Mouse (Mus musculus): ENCODE measurements around the gene Rsph6a. TPM values are rescaled to one million over a fixed set of nuclear protein-coding genes. Genes with fewer than 3 reads are reported as not detected.

Gene Rsph6a
- polyA plus RNA-seq, 1 experiment, result not detected

DNA sequence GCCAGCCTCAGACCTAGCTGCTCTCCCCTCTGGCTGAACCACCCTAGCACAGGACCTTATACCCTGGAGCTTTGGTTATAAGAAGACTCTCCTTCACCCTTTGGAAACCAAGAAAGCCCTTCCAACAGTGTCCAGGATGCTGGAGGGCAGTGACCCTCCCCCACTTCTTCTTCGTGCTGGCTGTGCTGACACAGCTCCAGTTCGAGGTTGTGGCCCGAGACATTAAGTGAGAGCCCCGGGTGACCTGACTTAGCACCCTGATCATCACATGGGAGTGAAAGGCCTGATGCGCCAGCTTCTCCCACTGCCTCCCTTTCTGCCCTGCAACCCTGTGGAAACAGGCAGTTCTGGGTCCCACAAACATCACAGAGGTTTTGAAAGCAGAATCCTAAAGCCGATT lies 31.0 kb downstream of the Rsph6a start:
- H3K4me3 ChIP-seq (ENCODE audit: insufficient read depth, low read length), result no peak overlapping the region; the same call in 1 of the 2 replicates
- TF ChIP-seq POLR2A (IDR thresholded peaks at IDR 0.05; ENCODE audit: borderline replicate concordance, low read depth, low read length) (no peak), CTCF (IDR thresholded peaks at IDR 0.05; ENCODE audit: low read depth, low read length) (no peak)
- no peak overlapping the region for H3K27ac ChIP-seq (ENCODE audit: insufficient read depth, low read depth, low read length)
- peaks cover 15% of the 10 kb centered on the region for H3K4me1 ChIP-seq (ENCODE audit: control insufficient read depth, insufficient read depth, low read length)

DNA sequence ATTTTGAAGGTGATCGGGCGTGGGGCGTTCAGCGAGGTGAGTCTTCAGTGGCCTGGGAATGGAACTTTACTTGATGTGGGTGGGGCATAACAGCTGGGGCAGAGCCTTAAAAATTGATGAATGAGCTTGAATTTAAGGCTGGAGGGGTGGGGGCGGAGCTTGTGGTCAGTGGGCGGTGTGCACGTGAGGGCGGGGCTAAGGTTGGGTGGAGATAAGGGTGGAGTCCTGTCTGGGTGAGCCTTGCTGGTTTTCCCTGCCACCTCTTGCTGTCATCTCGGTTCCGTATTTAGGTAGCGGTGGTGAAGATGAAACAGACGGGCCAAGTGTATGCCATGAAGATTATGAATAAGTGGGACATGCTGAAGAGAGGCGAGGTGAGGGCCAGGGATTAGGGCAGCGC lies 31.6 kb downstream of the Rsph6a start:
- TF ChIP-seq POLR2A (IDR thresholded peaks at IDR 0.05; ENCODE audit: borderline replicate concordance, low read depth, low read length) (no peak), CTCF (IDR thresholded peaks at IDR 0.05; ENCODE audit: low read depth, low read length) (no peak)
- no peak overlapping the region for H3K27ac ChIP-seq (ENCODE audit: insufficient read depth, low read depth, low read length)
- peaks cover 15% of the 10 kb centered on the region for H3K4me1 ChIP-seq (ENCODE audit: control insufficient read depth, insufficient read depth, low read length)
- H3K4me3 ChIP-seq (ENCODE audit: insufficient read depth, low read length), result no peak overlapping the region; the same call in 1 of the 2 replicates

GRCm38 (mm10) chr7:19086760-19087159 lies 32.3 kb downstream of the Rsph6a start:
- no peak overlapping the region for H3K4me3 ChIP-seq (ENCODE audit: insufficient read depth, low read length)
- H3K27ac ChIP-seq (ENCODE audit: insufficient read depth, low read depth, low read length), result no peak overlapping the region
- TF ChIP-seq POLR2A (IDR thresholded peaks at IDR 0.05; ENCODE audit: borderline replicate concordance, low read depth, low read length) (no peak), CTCF (IDR thresholded peaks at IDR 0.05; ENCODE audit: low read depth, low read length) (no peak)
- H3K4me1 ChIP-seq (ENCODE audit: control insufficient read depth, insufficient read depth, low read length), result peaks cover 15% of the 10 kb centered on the region

- peaks cover 14% of the 10 kb centered on the region for H3K4me1 ChIP-seq (ENCODE audit: control insufficient read depth, insufficient read depth, low read length)
- no peak overlapping the region for H3K4me3 ChIP-seq (ENCODE audit: insufficient read depth, low read length)
- H3K27ac ChIP-seq (ENCODE audit: insufficient read depth, low read depth, low read length), result no peak overlapping the region
- TF ChIP-seq CTCF (IDR thresholded peaks at IDR 0.05; ENCODE audit: low read depth, low read length) (peak; percentile 58; the same call in 1 of the 2 replicates), POLR2A (IDR thresholded peaks at IDR 0.05; ENCODE audit: borderline replicate concordance, low read depth, low read length) (no peak)
Observed at GRCm38 (mm10) chr7:19088813-19089212, 34.3 kb downstream of the Rsph6a start.

- Histone ChIP-seq H3K4me1 (ENCODE audit: control insufficient read depth, insufficient read depth, low read length) (no peaks in the 10 kb centered on the region), H3K27ac (ENCODE audit: insufficient read depth, low read depth, low read length) (no peak overlapping the region), H3K4me3 (ENCODE audit: insufficient read depth, low read length) (no peak overlapping the region)
- no peak for TF ChIP-seq POLR2A (IDR thresholded peaks at IDR 0.05; ENCODE audit: borderline replicate concordance, low read depth, low read length)
- TF ChIP-seq CTCF (IDR thresholded peaks at IDR 0.05; ENCODE audit: low read depth, low read length), result no peak
Observed at GRCm38 (mm10) chr7:19091913-19092312, 37.4 kb downstream of the Rsph6a start.

DNA sequence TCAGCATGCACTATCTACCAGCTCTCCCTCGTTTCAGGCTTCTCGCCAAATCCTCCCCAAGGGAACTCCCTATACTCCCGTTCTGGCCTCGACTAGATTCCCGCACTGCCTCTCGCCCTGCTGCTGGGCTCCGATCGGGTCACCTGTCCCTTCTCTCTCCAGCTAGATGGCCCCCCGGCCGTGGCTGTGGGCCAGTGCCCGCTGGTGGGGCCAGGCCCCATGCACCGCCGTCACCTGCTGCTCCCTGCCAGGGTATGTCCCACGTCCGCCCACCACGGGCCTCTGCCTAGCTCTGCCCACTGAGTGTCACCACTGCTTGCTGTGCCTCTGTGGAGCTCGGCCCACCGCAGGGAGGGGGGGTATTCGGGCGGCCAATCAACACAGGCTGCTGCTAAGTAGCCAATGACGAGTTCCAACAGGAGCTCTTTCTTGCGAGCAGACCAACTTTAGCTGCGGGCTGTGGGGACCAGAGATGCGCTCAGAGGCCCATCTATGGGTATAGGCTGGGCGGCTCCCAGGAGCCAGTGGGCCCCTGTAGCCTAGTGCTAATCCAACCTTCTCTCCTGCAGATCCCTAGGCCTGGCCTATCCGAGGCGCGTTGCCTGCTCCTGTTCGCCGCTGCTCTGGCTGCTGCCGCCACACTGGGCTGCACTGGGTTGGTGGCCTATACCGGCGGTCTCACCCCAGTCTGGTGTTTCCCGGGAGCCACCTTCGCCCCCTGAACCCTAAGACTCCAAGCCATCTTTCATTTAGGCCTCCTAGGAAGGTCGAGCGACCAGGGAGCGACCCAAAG lies 38.1 kb downstream of the Rsph6a start:
- H3K4me3 ChIP-seq (ENCODE audit: insufficient read depth, low read length), result no peak overlapping the region
- H3K4me1 ChIP-seq (ENCODE audit: control insufficient read depth, insufficient read depth, low read length), result no peaks in the 10 kb centered on the region
- H3K27ac ChIP-seq (ENCODE audit: insufficient read depth, low read depth, low read length), result no peak overlapping the region
- TF ChIP-seq CTCF (IDR thresholded peaks at IDR 0.05; ENCODE audit: low read depth, low read length) (no peak), POLR2A (IDR thresholded peaks at IDR 0.05; ENCODE audit: borderline replicate concordance, low read depth, low read length) (no peak)

GRCm38 (mm10) chr7:19093174-19093521 lies 38.7 kb downstream of the Rsph6a start:
- H3K4me3 ChIP-seq (ENCODE audit: insufficient read depth, low read length), result peak overlapping the region; percentile 44
- no peak overlapping the region for H3K27ac ChIP-seq (ENCODE audit: insufficient read depth, low read depth, low read length)
- TF ChIP-seq POLR2A (IDR thresholded peaks at IDR 0.05; ENCODE audit: borderline replicate concordance, low read depth, low read length) (no peak), CTCF (IDR thresholded peaks at IDR 0.05; ENCODE audit: low read depth, low read length) (peak; percentile 41; the same call in 1 of the 2 replicates)
- no peaks in the 10 kb centered on the region for H3K4me1 ChIP-seq (ENCODE audit: control insufficient read depth, insufficient read depth, low read length)

DNA sequence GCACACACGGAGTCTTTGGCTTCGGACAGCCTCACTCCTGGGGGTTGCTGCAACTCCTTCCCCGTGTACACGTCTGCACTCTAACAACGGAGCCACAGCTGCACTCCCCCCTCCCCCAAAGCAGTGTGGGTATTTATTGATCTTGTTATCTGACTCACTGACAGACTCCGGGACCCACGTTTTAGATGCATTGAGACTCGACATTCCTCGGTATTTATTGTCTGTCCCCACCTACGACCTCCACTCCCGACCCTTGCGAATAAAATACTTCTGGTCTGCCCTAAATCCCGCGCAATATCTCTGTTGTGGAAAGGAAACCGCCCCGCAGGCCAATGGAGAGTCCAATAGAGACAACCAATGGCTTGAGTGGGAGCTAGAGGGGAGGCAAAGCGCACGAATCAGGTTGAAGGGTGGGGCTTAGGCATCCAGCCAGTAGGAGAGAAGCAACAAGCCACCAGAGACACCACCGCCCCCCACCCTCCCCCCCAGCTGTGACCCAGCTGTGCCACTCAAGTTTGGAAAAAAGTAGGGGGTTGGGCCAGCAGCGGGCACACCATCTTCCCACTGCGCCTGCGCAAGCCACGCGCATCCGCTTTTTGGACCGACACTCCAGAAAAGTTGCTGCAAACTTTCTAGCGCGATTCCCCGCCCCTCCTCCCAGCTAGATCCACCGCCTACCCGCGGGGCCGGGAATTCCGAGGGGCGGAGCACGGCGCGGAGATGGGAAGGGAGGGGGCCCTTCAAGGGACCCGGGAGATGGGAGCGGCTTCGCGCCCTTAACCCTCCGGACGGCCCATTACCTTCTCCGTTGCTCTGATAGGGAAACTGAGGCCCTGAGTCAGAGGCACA lies 39.3 kb downstream of the Rsph6a start:
- TF ChIP-seq POLR2A (IDR thresholded peaks at IDR 0.05; ENCODE audit: borderline replicate concordance, low read depth, low read length) (no peak), CTCF (IDR thresholded peaks at IDR 0.05; ENCODE audit: low read depth, low read length) (no peak)
- no peak overlapping the region for H3K27ac ChIP-seq (ENCODE audit: insufficient read depth, low read depth, low read length)
- H3K4me3 ChIP-seq (ENCODE audit: insufficient read depth, low read length), result peak overlapping the region; percentile 61
- H3K4me1 ChIP-seq (ENCODE audit: control insufficient read depth, insufficient read depth, low read length), result no peaks in the 10 kb centered on the region

DNA sequence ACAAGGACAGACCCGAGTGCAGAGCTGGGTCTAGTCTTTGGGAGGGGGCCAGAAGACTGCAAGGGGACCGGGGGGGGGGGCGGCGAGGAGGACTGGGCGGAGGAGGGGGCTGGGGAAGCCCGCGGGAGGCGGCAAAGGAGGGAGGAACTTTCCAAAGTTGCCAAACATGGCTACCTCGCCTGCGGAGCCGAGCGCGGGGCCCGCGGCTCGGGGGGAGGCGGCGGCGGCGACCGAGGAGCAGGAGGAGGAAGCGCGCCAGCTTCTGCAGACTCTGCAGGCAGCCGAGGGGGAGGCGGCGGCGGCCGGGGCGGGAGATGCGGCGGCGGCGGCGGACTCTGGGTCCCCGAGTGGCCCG lies 40.0 kb downstream of the Rsph6a start, which contains the start of gene Six5:
Gene Six5 (plus strand): TSS at position 124 of the 355 bp plus-strand sequence.
- H3K27ac ChIP-seq (ENCODE audit: insufficient read depth, low read depth, low read length), result no peak within 1 kb of the TSS
- H3K4me1 ChIP-seq (ENCODE audit: control insufficient read depth, insufficient read depth, low read length), result no peaks in the 10 kb centered on the region

More for the DNA sequence above, 40.0 kb downstream of the Rsph6a start, which contains the start of gene Six5:
- TF ChIP-seq CTCF (IDR thresholded peaks at IDR 0.05; ENCODE audit: low read depth, low read length) (no peak), POLR2A (IDR thresholded peaks at IDR 0.05; ENCODE audit: borderline replicate concordance, low read depth, low read length) (no peak)
- H3K4me3 ChIP-seq (ENCODE audit: insufficient read depth, low read length), result peak within 1 kb of the TSS; percentile 61
